Mouse (Mus musculus) embryonic facial prominence, embryonic 13.5 days (tissue): ENCODE data around the gene Sdk2. TPM values are rescaled to one million over a fixed set of nuclear protein-coding genes. Genes with fewer than 3 reads are reported as not detected.

Experiments used
- ATAC-seq: fragments of 200-750 bp; cut with Nextera tagmentation; 2 replicates; pipeline ENCODE4 v1.8.0; 2017; ENCODE audit warnings: low read depth; ENCODE audit not compliant: insufficient number of reproducible peaks, insufficient read depth, low FRiP score, low TSS enrichment
- H3K27ac ChIP-seq: fragments of 300-500 bp; sonication (generic); 2 replicates; pipeline ENCODE4 v1.5.1; 2015; ENCODE audit warnings: moderate library complexity, mild to moderate bottlenecking, inconsistent platforms
- H3K27me3 ChIP-seq: fragments of 300-500 bp; sonication (generic); 2 replicates; pipeline ENCODE4 v1.6.1; 2015; ENCODE audit warnings: mild to moderate bottlenecking, inconsistent platforms
- H3K36me3 ChIP-seq: fragments of 300-500 bp; sonication (generic); 2 replicates; pipeline ENCODE4 v1.6.1; 2015; ENCODE audit warnings: mild to moderate bottlenecking, inconsistent platforms
- H3K4me1 ChIP-seq: fragments of 300-500 bp; sonication (generic); 2 replicates; pipeline ENCODE4 v1.6.1; 2015; ENCODE audit warnings: inconsistent platforms
- H3K4me2 ChIP-seq: fragments of 300-500 bp; sonication (generic); 2 replicates; pipeline ENCODE4 v1.6.1; 2015; ENCODE audit warnings: moderate library complexity, mild to moderate bottlenecking, inconsistent platforms
- H3K4me3 ChIP-seq: fragments of 300-500 bp; sonication (generic); 2 replicates; pipeline ENCODE4 v1.5.1; 2015; ENCODE audit warnings: mild to moderate bottlenecking, inconsistent platforms
- H3K9ac ChIP-seq: fragments of 300-500 bp; sonication (generic); 2 replicates; pipeline ENCODE4 v1.6.1; 2015; ENCODE audit warnings: mild to moderate bottlenecking, inconsistent platforms
- H3K9me3 ChIP-seq: fragments of 300-500 bp; sonication (generic); 2 replicates; pipeline ENCODE4 v1.6.1; 2016; ENCODE audit warnings: inconsistent platforms
- WGBS: fragments of 180-500 bp; shearing (Covaris S2); methylation state at CpG from one replicate; pipeline ENCODE4 v1.1.7; 2015; ENCODE audit warnings: mixed read lengths; 5-methylcytosine and 5-hydroxymethylcytosine counted together
- polyA plus RNA-seq: library from polyadenylated mRNA; unstranded; fragments of >200 nt; fragmentation: Nextera tagmentation; extraction: Ambion mirVana; gene quantifications from 2 replicates; pipeline ENCODE4 v1.2.1, GENCODE M21; 2015

Sdk2 gene
- polyA plus RNA-seq, 1 experiment from 2014 or later: 3.8 TPM

DNA sequence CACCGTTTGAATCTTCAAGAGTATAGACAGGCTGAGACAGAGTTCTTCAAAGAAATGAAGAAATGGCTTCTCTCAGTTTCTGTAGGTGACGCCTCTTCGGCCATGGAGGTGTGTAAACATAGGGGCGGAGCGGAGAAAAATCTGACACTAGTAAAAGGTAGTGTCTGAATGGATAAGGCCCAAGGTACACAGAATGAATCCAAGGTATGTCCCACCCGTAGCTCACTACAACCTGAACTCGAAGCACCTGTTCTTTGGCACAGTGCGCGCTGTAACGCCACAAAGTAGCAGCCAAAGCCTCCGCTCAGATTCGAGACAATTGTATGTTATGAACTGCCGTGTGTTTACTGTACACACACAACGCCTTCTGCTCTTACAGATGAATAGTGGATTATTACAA lies 311.0 kb downstream of the Sdk2 start:
- Histone ChIP-seq H3K27ac (0 out of 2 replicates have a peak overlapping the region, but pooled peaks have one; percentile 84), H3K36me3 (no peaks in the 10 kb centered on the region), H3K27me3 (no peaks in the 10 kb centered on the region), H3K9ac (no peak overlapping the region), H3K9me3 (no peaks in the 10 kb centered on the region), H3K4me3 (no peak overlapping the region), H3K4me2 (no peak overlapping the region), H3K4me1 (peaks cover 36% of the 10 kb centered on the region)
- ATAC-seq: no peak
- WGBS: 90% methylated on average over 14 of the region's 14 CpGs

DNA sequence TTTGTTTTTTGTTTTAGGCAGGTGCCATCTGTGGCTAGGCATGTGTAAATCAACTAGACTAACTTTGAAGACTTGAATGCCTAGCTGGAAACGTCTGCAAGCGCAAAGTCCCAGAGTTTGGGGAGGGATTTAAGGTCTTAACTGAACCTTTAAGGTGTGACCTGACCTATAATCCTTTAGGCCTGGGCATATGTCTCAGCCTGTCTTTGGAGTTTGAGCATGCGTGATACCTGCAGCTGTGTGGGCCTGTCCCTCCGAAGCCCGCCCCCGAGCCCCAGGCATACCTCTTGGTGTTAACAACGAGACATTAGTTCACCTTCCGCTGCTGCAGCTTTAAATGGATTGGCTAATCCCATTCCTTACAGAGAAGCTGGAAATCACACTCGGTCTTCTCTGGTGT lies 312.0 kb downstream of the Sdk2 start:
- H3K4me1 ChIP-seq: peaks cover 38% of the 10 kb centered on the region
- no peak for ATAC-seq
- H3K4me3 ChIP-seq: no peak overlapping the region
- H3K9me3 ChIP-seq: no peaks in the 10 kb centered on the region
- H3K27ac ChIP-seq: peak overlapping the region; percentile 84
- no peak overlapping the region for H3K4me2 ChIP-seq
- 36% methylated on average over 9 of the region's 9 CpGs for WGBS
- H3K9ac ChIP-seq: no peak overlapping the region
- H3K27me3 ChIP-seq: no peaks in the 10 kb centered on the region
- H3K36me3 ChIP-seq: no peaks in the 10 kb centered on the region

DNA sequence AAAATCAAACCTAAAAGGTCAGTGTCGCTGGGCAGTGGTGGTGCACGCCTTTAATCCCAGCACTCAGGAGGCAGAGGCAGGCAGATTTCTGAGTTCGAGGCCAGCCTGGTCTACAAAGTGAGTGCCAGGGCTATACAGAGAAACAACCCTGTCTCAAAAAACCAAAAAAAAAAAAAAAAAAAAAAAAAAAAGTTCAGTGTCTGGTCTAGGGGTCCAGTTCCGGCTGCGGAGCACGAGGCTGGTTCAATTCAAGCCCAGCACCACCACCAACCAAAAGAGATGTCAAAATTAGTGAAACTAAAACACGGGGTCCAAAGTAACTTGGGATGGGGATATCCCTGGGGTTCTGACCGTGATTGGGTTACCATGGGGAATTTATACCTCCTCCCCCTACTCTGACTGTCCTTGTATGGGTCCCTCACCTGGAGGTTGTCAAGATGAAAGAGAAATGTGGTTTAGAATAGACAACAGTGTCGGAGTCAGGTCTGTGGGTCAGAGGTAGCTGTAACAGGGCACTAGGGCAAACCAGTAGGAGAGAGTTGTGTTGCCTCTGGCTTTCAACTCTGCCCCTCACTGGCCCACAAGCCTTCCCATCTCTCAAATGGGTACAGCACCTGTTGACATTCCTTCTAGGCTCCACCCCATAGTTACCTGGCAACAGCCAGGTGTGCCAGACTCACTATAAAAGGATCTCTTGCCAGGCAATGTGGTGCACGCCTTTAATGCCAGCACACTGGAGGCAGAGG lies 314.0 kb downstream of the Sdk2 start:
- no peak overlapping the region for H3K9ac ChIP-seq
- ATAC-seq: no peak
- WGBS: 93% methylated on average over 10 of the region's 10 CpGs
- H3K4me2 ChIP-seq: peak overlapping the region; percentile 80
- H3K4me1 ChIP-seq: peaks cover 58% of the 10 kb centered on the region
- no peak overlapping the region for H3K4me3 ChIP-seq
- H3K36me3 ChIP-seq: peaks cover under 1% of the 10 kb centered on the region; the same call in 1 of the 2 replicates
- peak overlapping the region; percentile 100; the same call in 1 of the 2 replicates for H3K27ac ChIP-seq
- no peaks in the 10 kb centered on the region for H3K27me3 ChIP-seq
- H3K9me3 ChIP-seq: no peaks in the 10 kb centered on the region

DNA sequence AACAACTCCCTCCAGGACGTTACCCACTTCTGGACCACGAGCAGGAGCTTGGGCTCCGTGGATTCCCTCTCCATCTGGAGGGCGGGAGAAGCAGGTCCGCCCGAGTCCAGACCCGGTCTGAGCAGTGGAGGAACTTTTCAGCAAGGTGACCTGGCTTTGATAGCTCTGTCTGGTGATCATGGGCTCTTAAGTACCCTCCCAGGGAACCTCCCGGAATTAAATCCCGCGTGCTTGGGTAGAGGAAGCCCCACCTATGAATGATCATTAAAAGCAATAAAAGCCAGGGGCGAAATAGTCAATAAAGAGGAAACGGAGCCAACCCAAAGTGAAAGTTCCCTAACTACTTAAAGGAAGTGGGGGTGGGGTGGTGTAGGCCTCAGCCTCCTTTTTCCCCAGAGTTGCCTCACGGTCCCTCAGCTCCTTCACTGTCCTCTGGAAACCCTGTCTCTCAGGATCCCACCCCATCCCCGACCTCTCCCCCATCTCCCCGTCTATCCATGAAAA lies 314.6 kb downstream of the Sdk2 start:
- H3K27me3 ChIP-seq: no peaks in the 10 kb centered on the region
- no peak for ATAC-seq
- WGBS: 25% methylated on average over 15 of the region's 15 CpGs
- H3K9ac ChIP-seq: peak overlapping the region; percentile 95
- H3K36me3 ChIP-seq: peaks cover 4% of the 10 kb centered on the region; the same call in 1 of the 2 replicates
- H3K4me2 ChIP-seq: peak overlapping the region; percentile 80
- H3K9me3 ChIP-seq: no peaks in the 10 kb centered on the region
- peak overlapping the region; percentile 85 for H3K4me3 ChIP-seq
- peaks cover 64% of the 10 kb centered on the region for H3K4me1 ChIP-seq
- H3K27ac ChIP-seq: peak overlapping the region; percentile 100

DNA sequence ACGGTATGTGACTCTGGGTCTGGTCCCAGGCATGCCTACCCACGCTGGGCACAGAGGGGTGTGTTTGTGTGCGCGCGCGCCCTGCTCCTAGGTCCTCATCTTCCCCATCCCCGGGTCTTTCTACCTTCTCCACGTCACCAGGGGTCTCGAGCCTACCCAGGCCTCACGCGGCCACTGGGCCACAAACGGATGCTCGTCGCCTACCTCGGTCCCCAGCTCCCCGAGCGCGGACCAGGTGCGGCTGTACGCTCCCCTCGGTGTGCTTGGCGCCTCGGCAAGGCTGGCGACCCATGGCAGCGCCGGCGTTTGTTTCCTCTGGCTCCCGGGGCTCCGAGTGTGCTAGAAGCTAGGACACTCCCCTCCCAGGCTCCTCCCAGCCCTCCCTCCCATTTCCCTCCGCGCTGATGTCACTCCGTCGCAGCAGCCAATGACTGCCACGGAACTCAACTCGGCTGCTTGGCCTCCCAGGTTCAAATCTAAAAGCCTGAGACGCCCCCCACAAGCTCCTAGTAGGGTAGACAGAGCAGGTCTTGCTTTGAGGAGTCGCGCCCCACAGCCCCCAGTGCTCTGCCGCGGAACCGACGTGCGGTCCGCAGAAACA lies 315.3 kb downstream of the Sdk2 start, which contains the start of gene Cdc42ep4:
TSS of gene Cdc42ep4 (minus strand) at position 398 of the 601 bp plus-strand sequence.
- peak within 1 kb of the TSS; percentile 100 for H3K27ac ChIP-seq
- peaks cover 4% of the 10 kb centered on the region; the same call in 1 of the 2 replicates for H3K36me3 ChIP-seq
- H3K9me3 ChIP-seq: no peaks in the 10 kb centered on the region
- peak; percentile 83 for ATAC-seq
- under 1% methylated on average over 44 of the region's 44 CpGs for WGBS
- H3K27me3 ChIP-seq: no peaks in the 10 kb centered on the region
- H3K9ac ChIP-seq: peak within 1 kb of the TSS; percentile 95
- H3K4me3 ChIP-seq: peak within 1 kb of the TSS; percentile 85
- peak within 1 kb of the TSS; percentile 80 for H3K4me2 ChIP-seq
- peaks cover 69% of the 10 kb centered on the region for H3K4me1 ChIP-seq

DNA sequence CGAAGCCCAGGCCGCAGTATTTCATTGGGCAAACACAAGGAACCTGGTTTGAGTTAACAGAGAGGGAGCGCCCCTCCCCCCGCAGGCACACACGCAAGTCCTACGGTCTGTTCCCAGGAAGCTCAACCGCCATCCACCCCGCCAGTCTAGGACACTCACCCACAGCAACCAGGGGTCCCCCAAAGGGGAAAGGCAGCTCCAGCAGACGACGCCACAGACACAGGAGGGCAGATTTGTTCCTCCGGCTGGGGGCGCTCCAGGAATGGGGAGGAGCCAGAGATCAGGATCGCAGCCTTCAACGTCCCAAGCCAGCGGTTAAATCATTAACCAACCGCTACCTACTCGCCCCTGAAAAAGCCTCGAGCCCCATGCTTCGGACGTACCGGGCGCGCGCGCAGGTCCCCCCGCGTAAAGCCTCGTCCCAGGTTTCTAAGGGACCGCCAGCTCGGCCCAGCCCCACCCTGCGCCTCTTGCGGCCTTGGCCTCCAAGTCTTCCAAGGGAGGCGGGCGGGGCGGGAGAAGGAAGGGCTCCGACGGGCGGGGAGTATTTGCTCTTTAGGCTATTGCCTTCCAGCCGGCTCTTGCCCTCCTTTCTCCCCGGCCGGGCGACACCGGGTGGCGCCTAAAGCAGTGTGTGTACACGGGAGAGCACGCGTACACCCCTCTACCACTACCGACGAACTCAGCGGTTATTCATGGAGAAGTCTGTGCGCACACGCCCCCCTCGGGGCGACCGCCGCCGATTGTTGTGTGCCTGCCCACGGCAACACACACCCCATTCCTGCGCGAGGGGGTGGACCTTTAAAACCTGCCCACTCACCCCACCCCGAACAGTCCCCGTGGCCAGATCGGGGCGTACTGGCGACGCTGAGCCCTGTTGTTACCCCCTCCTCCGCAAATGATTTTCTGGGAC lies 316.0 kb downstream of the Sdk2 start:
- under 1% methylated on average over 66 of the region's 67 CpGs for WGBS
- peaks cover 70% of the 10 kb centered on the region for H3K4me1 ChIP-seq

DNA sequence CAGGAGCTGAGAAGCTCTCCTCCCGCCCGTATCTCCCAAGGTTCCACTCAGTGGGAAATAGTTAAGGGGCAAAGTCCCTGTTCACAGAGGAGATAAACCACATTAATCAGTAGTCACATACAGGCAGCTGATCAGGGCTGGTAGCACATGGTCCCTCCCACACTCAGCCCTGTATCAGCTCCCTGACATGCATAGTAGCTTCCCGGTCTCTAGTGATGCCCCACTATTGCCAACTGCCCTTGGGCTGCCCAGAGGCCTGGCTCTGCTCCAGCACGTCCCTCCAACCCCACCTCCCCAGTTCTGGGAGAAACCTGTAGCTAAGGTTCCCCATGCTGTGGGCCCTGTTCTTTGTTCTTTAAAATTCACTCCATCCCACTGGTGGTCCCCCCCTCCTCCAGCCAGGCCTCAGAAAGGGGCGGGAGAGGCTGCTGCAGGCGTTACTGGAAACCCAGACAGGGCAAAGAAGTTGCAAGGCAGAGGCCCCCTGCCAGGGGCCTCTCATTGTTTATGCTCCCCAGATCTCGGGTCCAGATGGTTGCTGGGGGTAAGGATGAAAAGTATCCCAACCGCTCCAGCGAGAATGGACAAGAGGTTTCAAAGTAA lies 317.0 kb downstream of the Sdk2 start:
- 2% methylated on average over 9 of the region's 9 CpGs for WGBS
- Histone ChIP-seq H3K4me3 (peak overlapping the region; percentile 85), H3K27me3 (no peaks in the 10 kb centered on the region), H3K4me2 (peak overlapping the region; percentile 80), H3K36me3 (peaks cover 17% of the 10 kb centered on the region), H3K9ac (peak overlapping the region; percentile 95), H3K4me1 (peaks cover 61% of the 10 kb centered on the region), H3K27ac (peak overlapping the region; percentile 100), H3K9me3 (no peaks in the 10 kb centered on the region)
- no peak for ATAC-seq

More for the DNA sequence above, 316.0 kb downstream of the Sdk2 start:
- Histone ChIP-seq H3K27me3 (no peaks in the 10 kb centered on the region), H3K27ac (peak overlapping the region; percentile 100), H3K9ac (peak overlapping the region; percentile 95), H3K9me3 (no peaks in the 10 kb centered on the region), H3K36me3 (peaks cover 9% of the 10 kb centered on the region), H3K4me3 (peak overlapping the region; percentile 85), H3K4me2 (peak overlapping the region; percentile 80)
- ATAC-seq: peak; percentile 40

DNA sequence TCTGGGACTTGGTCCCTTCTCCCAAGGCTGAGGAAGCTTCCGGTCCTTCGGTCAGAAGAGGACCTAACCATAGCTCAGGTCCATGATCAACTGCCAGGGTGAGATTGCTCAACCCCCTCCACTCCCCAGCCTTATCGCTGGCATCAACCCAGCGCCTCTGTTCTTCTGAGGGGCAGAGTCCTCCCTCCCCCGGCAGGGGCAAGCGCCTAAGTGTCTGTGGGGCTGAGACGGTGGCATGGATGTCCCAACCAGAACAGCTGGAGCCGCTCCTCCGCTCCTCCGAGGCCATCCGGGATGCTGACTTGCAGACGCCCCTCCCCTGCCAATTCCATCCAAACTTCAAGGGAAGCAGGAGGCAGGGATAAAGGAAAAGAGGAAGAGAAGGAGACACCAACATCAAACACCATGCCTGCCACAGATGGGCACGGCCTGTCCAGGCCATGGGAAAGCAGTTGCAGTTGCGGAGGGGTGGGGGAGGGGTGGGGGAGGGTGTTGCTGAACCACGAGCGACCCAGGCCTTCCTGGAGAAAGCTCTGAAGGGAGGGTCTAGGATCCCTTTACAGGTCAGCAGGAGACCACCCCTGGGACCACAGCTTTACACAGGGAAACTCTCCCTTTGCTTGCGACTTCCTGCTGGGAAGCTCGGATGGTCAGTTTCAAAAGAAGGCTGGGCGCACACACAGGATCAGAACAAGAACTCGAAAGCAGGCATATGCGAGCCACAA lies 317.9 kb downstream of the Sdk2 start:
- Histone ChIP-seq H3K27ac (peak overlapping the region; percentile 100), H3K9me3 (no peaks in the 10 kb centered on the region), H3K9ac (peak overlapping the region; percentile 95), H3K4me2 (peak overlapping the region; percentile 80), H3K4me3 (peak overlapping the region; percentile 85), H3K36me3 (peaks cover 26% of the 10 kb centered on the region), H3K4me1 (peaks cover 52% of the 10 kb centered on the region), H3K27me3 (no peaks in the 10 kb centered on the region)
- 6% methylated on average over 21 of the region's 21 CpGs for WGBS
- ATAC-seq: no peak

DNA sequence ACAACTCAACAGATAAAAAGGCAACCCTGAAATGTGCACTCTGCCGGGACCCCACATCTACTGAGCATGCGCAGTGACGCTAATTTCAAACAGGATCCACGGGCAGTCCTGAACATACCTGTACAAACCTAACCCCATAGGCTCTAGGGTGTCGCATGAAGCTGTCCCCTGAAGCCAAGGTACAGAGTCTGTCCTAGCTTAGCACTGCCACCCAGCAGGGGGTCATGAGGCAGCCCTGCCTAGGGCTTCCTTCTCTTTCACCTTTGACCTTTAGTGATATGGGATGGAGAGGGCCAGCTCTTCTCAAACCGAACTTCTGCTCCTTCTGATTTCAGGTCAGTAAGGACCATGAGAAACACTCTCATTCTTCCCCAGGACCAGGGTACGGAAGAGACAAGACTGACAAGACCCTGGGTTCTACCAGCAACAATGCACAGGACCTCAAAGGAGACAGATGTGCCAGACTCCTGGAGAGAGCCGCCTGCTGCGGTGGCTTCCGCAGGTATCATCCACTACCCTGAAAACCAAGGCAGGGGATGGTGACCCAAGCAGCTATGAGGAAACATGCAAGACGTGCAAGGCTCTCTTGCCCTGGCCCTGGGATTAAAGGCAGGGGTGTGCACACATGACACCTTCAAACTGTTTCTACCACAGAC lies 319.0 kb downstream of the Sdk2 start:
- peak overlapping the region; percentile 95 for H3K9ac ChIP-seq
- peaks cover 35% of the 10 kb centered on the region for H3K36me3 ChIP-seq

DNA sequence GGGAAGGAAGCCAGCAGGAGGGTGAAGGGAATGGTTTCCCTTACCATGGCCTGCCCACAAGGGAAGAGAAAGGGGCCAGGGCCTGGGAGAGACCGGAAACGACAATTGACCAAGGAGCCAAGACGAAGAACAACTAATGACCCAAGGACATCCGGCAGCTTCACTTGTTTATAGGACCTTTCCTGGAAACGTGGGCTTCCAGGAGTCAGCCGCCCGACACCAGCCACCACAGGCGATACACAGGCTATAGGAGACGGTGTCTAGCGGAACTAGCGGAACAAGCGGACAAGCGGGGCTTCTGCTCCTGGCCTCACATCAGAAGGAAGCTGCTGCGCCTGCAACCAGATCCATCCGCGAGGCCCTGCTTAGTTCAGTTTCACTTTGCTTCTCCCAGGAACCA lies 319.8 kb downstream of the Sdk2 start:
- Histone ChIP-seq H3K27me3 (no peaks in the 10 kb centered on the region), H3K4me2 (peak overlapping the region; percentile 80), H3K4me3 (peak overlapping the region; percentile 85), H3K4me1 (peaks cover 39% of the 10 kb centered on the region), H3K9ac (peak overlapping the region; percentile 95), H3K9me3 (0 out of 2 replicates have a peak, but pooled peaks cover 8% of the 10 kb centered on the region), H3K36me3 (peaks cover 43% of the 10 kb centered on the region), H3K27ac (peak overlapping the region; percentile 18)
- no peak for ATAC-seq
- 50% methylated on average over 16 of the region's 16 CpGs for WGBS

More for the DNA sequence above, 319.0 kb downstream of the Sdk2 start:
- peaks cover 44% of the 10 kb centered on the region for H3K4me1 ChIP-seq
- H3K4me3 ChIP-seq: peak overlapping the region; percentile 85
- H3K27ac ChIP-seq: peak overlapping the region; percentile 100
- ATAC-seq: no peak
- H3K4me2 ChIP-seq: peak overlapping the region; percentile 80
- 0 out of 2 replicates have a peak, but pooled peaks cover 4% of the 10 kb centered on the region for H3K9me3 ChIP-seq
- WGBS: 72% methylated on average over 11 of the region's 11 CpGs
- H3K27me3 ChIP-seq: no peaks in the 10 kb centered on the region
